Mouse (Mus musculus) layer of hippocampus, adult 9-11 months (tissue): Measurements from ENCODE around the gene Mtor.

Source experiments
- DNase-seq: peaks from one replicate; pipeline ENCODE4 v3.0.0; 2022

Mtor gene

DNA sequence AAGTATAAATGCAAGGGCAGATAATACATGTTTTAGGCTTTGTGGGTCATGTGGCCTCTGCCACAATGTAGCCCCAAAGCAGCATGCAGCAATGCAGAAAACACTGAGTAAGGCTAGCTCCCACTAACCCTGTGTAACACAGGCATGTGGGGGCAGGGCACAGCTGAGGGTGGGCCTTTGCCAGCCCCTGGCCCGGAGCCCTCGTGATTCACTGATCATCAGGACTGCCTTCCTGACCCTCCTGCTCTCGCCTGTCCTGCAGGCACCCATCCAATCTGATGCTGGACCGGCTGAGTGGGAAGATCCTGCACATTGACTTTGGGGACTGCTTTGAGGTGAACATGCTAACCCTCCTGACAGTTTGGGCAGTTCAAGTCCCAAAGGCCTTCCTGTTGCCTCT is 100.7 kb downstream of the Mtor start:
- no peak for DNase-seq

DNA sequence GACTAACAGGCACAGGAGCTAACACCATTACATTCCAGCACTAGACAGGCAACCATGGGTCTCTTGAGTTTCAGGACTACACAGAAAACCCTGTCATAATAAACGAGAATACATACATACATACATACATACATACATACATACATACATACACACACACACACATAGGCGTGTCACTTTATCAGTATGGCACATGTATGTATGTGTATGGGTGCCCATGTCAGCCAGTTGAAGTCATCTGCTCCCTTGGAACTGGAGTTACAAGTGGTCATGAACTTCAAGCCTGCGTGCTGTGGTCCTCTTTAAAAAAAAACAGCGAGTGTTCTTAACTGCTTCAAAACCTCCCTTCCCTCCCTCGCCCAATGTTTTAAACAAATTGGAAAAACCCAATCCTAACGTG is 109.4 kb downstream of the Mtor start:
- DNase-seq = no peak

GRCm38 (mm10) chr4:148558297-148559000 is 110.0 kb downstream of the Mtor start, which contains the start of gene Exosc10:
Gene Exosc10, plus strand, starts transcription at chr4:148558429.
- peak; percentile 83 for DNase-seq

GRCm38 (mm10) chr4:148562676-148563075 is 114.3 kb downstream of the Mtor start:
- no peak for DNase-seq

DNA sequence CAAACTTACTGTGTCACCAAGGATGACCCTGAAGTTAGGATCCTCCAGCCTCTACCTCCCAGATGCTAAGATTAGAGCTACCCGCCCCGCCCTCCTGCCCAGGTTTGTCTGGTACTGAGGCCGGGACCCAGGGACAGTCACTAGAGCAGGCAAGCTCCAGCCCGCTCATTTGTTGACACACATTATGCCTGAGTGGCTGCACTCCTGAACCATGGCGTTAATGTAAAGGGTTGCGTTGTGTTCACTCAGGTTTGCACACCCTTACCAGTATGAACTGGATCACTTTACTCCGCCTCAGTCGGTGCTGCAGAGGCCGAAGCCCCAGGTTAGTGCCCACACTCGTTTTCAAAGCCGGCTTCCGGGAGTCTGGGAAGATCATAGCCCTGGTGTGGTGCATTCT is 115.2 kb downstream of the Mtor start:
- no peak for DNase-seq

GRCm38 (mm10) chr4:148570138-148570537 is 121.7 kb downstream of the Mtor start:
- no peak for DNase-seq

GRCm38 (mm10) chr4:148570693-148571295 is 122.4 kb downstream of the Mtor start:
- DNase-seq = no peak

- no peak for DNase-seq
These were observed 124.8 kb downstream of the Mtor start for GRCm38 (mm10) chr4:148573222-148573621.

DNA sequence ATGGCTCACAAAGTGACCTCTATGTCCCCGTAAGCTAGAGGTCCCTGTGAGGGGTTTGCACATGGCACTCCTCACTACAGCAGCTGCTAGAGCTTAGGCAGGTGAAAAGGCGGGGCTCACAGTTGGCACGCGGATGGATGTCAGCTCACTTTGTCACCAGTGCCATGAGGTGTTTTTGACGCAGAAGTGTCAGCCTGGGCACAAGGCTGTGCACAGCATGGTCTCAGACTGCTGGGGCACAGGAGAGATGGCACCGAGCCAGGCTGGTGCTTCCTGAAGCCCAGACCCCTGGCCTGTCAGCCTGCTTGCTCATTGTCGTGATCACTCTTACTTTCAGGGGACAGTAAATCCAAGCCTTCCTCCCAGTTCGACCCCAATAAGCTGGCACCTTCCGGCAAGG is 132.4 kb downstream of the Mtor start:
- no peak for DNase-seq

DNA sequence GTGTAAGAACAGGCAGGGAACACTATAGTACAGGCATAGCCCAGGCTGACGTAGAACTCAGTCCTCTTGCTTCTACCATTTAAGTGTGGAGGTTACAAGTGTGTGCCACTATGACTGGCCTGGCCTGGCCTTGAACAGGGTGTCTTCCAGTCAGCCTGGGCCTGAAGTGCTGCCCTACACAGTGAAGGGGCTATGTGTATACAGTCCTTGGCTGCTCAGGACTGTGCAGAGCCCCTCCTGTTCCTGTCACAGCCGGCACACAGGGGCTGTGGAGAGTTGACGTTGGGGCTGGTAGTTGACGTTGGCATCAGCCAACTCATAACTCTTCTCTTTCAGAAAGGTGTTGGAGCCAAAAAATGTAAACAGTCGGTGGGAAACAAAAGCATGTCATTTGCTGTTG is 133.0 kb downstream of the Mtor start:
- DNase-seq = no peak

DNA sequence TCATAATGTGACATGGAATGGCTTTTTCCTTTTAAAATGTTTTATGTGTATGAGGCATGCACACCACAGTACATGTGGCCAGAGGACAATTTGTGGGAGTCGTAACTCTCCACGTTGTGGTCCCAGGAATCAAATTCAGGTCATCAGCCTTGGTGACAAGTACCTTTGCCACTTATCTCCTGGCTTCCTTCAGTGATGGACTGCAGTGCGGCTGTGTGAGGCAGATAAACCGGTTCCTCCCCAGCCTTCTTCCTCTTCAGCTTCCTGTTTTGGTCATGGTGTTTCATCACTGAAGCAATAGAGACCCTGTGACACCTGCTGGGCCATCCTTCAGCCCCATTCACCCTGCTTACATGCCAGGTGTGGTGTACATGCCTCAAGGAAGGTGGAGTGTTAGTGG is 134.8 kb downstream of the Mtor start:
- no peak for DNase-seq

- DNase-seq = no peak
These were observed 138.2 kb downstream of the Mtor start for GRCm38 (mm10) chr4:148586648-148587047.

GRCm38 (mm10) chr4:148588793-148589192 is 140.4 kb downstream of the Mtor start:
- DNase-seq = no peak

GRCm38 (mm10) chr4:148589565-148589964 is 141.2 kb downstream of the Mtor start:
- DNase-seq = no peak

GRCm38 (mm10) chr4:148590421-148591170 is 142.2 kb downstream of the Mtor start:
- DNase-seq = no peak

GRCm38 (mm10) chr4:148591171-148591630 is 142.8 kb downstream of the Mtor start, which contains the start of gene Srm:
Gene Srm, plus strand, starts transcription at chr4:148591503.
- peak; percentile 99 for DNase-seq

GRCm38 (mm10) chr4:148591637-148592380 is 143.4 kb downstream of the Mtor start:
- DNase-seq = no peak

GRCm38 (mm10) chr4:148593996-148594395 is 145.6 kb downstream of the Mtor start:
- DNase-seq = no peak

- no peak for DNase-seq
These were observed 147.5 kb downstream of the Mtor start for GRCm38 (mm10) chr4:148595916-148596315.

GRCm38 (mm10) chr4:148596731-148597130 is 148.3 kb downstream of the Mtor start:
- DNase-seq = no peak

GRCm38 (mm10) chr4:148598826-148599225 is 150.4 kb downstream of the Mtor start:
- no peak for DNase-seq

- no peak for DNase-seq
These were observed 151.9 kb downstream of the Mtor start for GRCm38 (mm10) chr4:148600316-148600715.

GRCm38 (mm10) chr4:148601871-148602270 is 153.5 kb downstream of the Mtor start:
- DNase-seq = no peak
